Mouse (Mus musculus) urinary bladder, postnatal 14 days (tissue): ENCODE results near the gene Notch2.
A peak's percentile ranks its signal among the peaks of the same experiment; 100 is the strongest.
"Not testable (repeated sequence)": the region's sequence is repeated elsewhere in the genome, so short reads cannot be mapped to it uniquely, and the experiment has no call there.

ENCODE experiments used
- DNase-seq: peaks from one replicate; pipeline ENCODE4 v3.0.0; 2021; ENCODE audit warnings: low spot score

Gene Notch2

GRCm38 (mm10) chr3:98031104-98031503 is 17.8 kb downstream of the Notch2 start:
- no peak for DNase-seq

- DNase-seq, result no peak
Measured at GRCm38 (mm10) chr3:98032191-98032590, 18.9 kb downstream of the Notch2 start.

- DNase-seq, result no peak
Measured at GRCm38 (mm10) chr3:98032944-98033343, 19.6 kb downstream of the Notch2 start.

GRCm38 (mm10) chr3:98034622-98035593 is 21.6 kb downstream of the Notch2 start:
- DNase-seq, result no peak

- peak; percentile 54 for DNase-seq
Measured at GRCm38 (mm10) chr3:98036161-98036560, 22.8 kb downstream of the Notch2 start.

GRCm38 (mm10) chr3:98037151-98037550 is 23.8 kb downstream of the Notch2 start:
- DNase-seq, result no peak

GRCm38 (mm10) chr3:98038658-98039057 is 25.3 kb downstream of the Notch2 start:
- no peak for DNase-seq

GRCm38 (mm10) chr3:98039223-98039622 is 25.9 kb downstream of the Notch2 start:
- no peak for DNase-seq

- no peak for DNase-seq
Measured at GRCm38 (mm10) chr3:98039666-98040456, 26.5 kb downstream of the Notch2 start.

GRCm38 (mm10) chr3:98040836-98041235 is 27.5 kb downstream of the Notch2 start:
- DNase-seq, result no peak

- DNase-seq, result no peak
Measured at GRCm38 (mm10) chr3:98042301-98042700, 29.0 kb downstream of the Notch2 start.

- DNase-seq, result no peak
Measured at GRCm38 (mm10) chr3:98042955-98043456, 29.7 kb downstream of the Notch2 start.

- DNase-seq, result no peak
Measured at GRCm38 (mm10) chr3:98043669-98044068, 30.3 kb downstream of the Notch2 start.

GRCm38 (mm10) chr3:98044768-98045368 is 31.5 kb downstream of the Notch2 start:
- DNase-seq, result no peak

GRCm38 (mm10) chr3:98045465-98046148 is 32.3 kb downstream of the Notch2 start:
- DNase-seq, result no peak

- no peak for DNase-seq
Measured at GRCm38 (mm10) chr3:98046305-98046704, 33.0 kb downstream of the Notch2 start.

GRCm38 (mm10) chr3:98049671-98050070 is 36.3 kb downstream of the Notch2 start:
- no peak for DNase-seq

- not testable (repeated sequence) for DNase-seq
Measured at GRCm38 (mm10) chr3:98050086-98050485, 36.8 kb downstream of the Notch2 start.

- DNase-seq, result no peak
Measured at GRCm38 (mm10) chr3:98050492-98051406, 37.4 kb downstream of the Notch2 start.

GRCm38 (mm10) chr3:98051407-98051968 is 38.2 kb downstream of the Notch2 start:
- DNase-seq, result no peak
